Mouse (Mus musculus) kidney, postnatal 10 days (tissue): ENCODE data around the gene Adamts2.

Source experiments
- DNase-seq: peaks from one replicate; pipeline ENCODE4 v3.0.0; 2021; ENCODE audit warnings: mixed read lengths

Adamts2 gene

GRCm38 (mm10) chr11:50673525-50674250 is 71.8 kb downstream of the Adamts2 start:
- DNase-seq: no peak

GRCm38 (mm10) chr11:50674390-50674789 is 72.5 kb downstream of the Adamts2 start:
- peak; percentile 20 for DNase-seq

- no peak for DNase-seq
Measured at GRCm38 (mm10) chr11:50678650-50679049, 76.8 kb downstream of the Adamts2 start.

- peak; percentile 59 for DNase-seq
Measured at GRCm38 (mm10) chr11:50681940-50682339, 80.1 kb downstream of the Adamts2 start.

GRCm38 (mm10) chr11:50683821-50684220 is 81.9 kb downstream of the Adamts2 start:
- peak; percentile 18 for DNase-seq

- no peak for DNase-seq
Measured at GRCm38 (mm10) chr11:50688584-50688983, 86.7 kb downstream of the Adamts2 start.

GRCm38 (mm10) chr11:50689672-50690071 is 87.8 kb downstream of the Adamts2 start:
- no peak for DNase-seq

- no peak for DNase-seq
Measured at GRCm38 (mm10) chr11:50699971-50700370, 98.1 kb downstream of the Adamts2 start.

GRCm38 (mm10) chr11:50700496-50700895 is 98.6 kb downstream of the Adamts2 start:
- no peak for DNase-seq

GRCm38 (mm10) chr11:50703397-50703796 is 101.5 kb downstream of the Adamts2 start:
- DNase-seq: no peak

GRCm38 (mm10) chr11:50704511-50704910 is 102.6 kb downstream of the Adamts2 start:
- DNase-seq: no peak

GRCm38 (mm10) chr11:50707259-50707658 is 105.4 kb downstream of the Adamts2 start:
- peak; percentile 25 for DNase-seq

- DNase-seq: peak; percentile 49
Measured at GRCm38 (mm10) chr11:50713610-50714202, 111.8 kb downstream of the Adamts2 start.

- no peak for DNase-seq
Measured at GRCm38 (mm10) chr11:50715091-50715490, 113.2 kb downstream of the Adamts2 start.

GRCm38 (mm10) chr11:50717381-50717897 is 115.6 kb downstream of the Adamts2 start:
- DNase-seq: no peak

GRCm38 (mm10) chr11:50718862-50719261 is 117.0 kb downstream of the Adamts2 start:
- no peak for DNase-seq

- DNase-seq: no peak
Measured at GRCm38 (mm10) chr11:50720421-50720820, 118.5 kb downstream of the Adamts2 start.

- DNase-seq: peak; percentile 59
Measured at GRCm38 (mm10) chr11:50720856-50721550, 119.1 kb downstream of the Adamts2 start.

GRCm38 (mm10) chr11:50725595-50725994 is 123.7 kb downstream of the Adamts2 start:
- no peak for DNase-seq

GRCm38 (mm10) chr11:50726035-50726434 is 124.2 kb downstream of the Adamts2 start:
- DNase-seq: no peak

GRCm38 (mm10) chr11:50733146-50733545 is 131.3 kb downstream of the Adamts2 start:
- DNase-seq: peak; percentile 21

GRCm38 (mm10) chr11:50734129-50734528 is 132.2 kb downstream of the Adamts2 start:
- DNase-seq: no peak

GRCm38 (mm10) chr11:50736548-50736947 is 134.7 kb downstream of the Adamts2 start:
- DNase-seq: no peak

- no peak for DNase-seq
Measured at GRCm38 (mm10) chr11:50738436-50738835, 136.6 kb downstream of the Adamts2 start.
